Mouse (Mus musculus): ENCODE measurements around the gene Gm11938.
"Not testable (repeated sequence)": the region's sequence is repeated elsewhere in the genome, so short reads cannot be mapped to it uniquely, and the experiment has no call there.

GRCm38 (mm10) chr11:99597742-99598141, 5.4 kb downstream of the Gm11938 start, which contains the start of gene Krtap9-3:
- TF ChIP-seq CTCF, POLR2A (IDR thresholded peaks at IDR 0.05; ENCODE audit: insufficient read depth, low read depth, low read length): not testable (repeated sequence)

All from olfactory bulb, adult 2 months (tissue).